Comparison of ENCODE assay signal across 21 mouse cellular contexts in the genomic region with DNA sequence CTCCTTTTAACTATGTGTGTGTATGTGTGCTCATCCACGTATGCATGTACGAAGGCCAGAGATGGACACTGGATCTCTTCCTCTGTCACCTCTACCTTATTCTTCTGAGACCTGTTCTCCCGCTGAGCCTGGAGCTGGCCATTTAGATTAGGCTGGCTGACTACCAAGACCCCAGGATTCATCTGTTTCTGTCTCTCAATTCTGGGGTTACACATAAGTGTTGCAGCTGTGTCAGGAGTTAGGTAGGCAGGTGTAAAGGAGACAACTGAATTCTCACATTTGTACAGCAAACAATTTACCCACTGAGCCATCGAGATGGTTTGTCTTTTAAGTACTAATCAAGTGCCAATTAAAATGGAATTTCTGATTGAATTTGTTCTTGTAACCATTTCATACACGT. TPM values are rescaled to one million over a fixed set of nuclear protein-coding genes. Genes with fewer than 3 reads are reported as not detected.
DNase-seq lines count a peak whose midpoint lies in the region; ATAC-seq and TF ChIP-seq lines count a peak whose summit lies in the region.
"Had no signal": no experiment of that assay in that cellular context is flagged by ENCODE, and none has a peak within 500 bp of the region (broad histone marks: within the 10 kb centered on the region; RNA-seq: fewer than 3 reads in every experiment).

No protein-coding gene starts in this region.

- no peaks in the 10 kb centered on the region for H3K27me3 ChIP-seq in heart, embryonic 15.5 days
- H3K27me3 ChIP-seq in heart, embryonic 11.5 days (ENCODE audit: control insufficient read depth, insufficient read depth, low read length), result no peaks in the 10 kb centered on the region
- H3K27me3 ChIP-seq in liver, embryonic 12.5 days (replicated peaks), result no peaks in the 10 kb centered on the region
- H3K27me3 ChIP-seq in CH12.LX (replicated peaks), result no peaks in the 10 kb centered on the region
- H3K27me3 ChIP-seq: embryonic facial prominence, embryonic 12.5 days; forebrain, embryonic 13.5 days; forebrain, embryonic 15.5 days had no signal

- no peaks in the 10 kb centered on the region for H3K9me3 ChIP-seq in heart, embryonic 15.5 days (replicated peaks)
- no peaks in the 10 kb centered on the region for H3K9me3 ChIP-seq in heart, embryonic 11.5 days (replicated peaks; ENCODE audit: control insufficient read depth, low read length)
- no peaks in the 10 kb centered on the region for H3K9me3 ChIP-seq in liver, embryonic 12.5 days (replicated peaks)
- H3K9me3 ChIP-seq in CH12.LX (replicated peaks; ENCODE audit: low read length), result no peaks in the 10 kb centered on the region
- H3K9me3 ChIP-seq: embryonic facial prominence, embryonic 10.5 days; embryonic facial prominence, embryonic 12.5 days; forebrain, embryonic 13.5 days; forebrain, embryonic 15.5 days had no signal

- in situ Hi-C loops in CH12.LX (cut with MboI; ENCODE audit: low pct_ligation_motif_present, low pct_unique_long_range_greater_than_20kb, low sequenced_read_pairs), result no loop called here

- H3K9ac ChIP-seq in heart, embryonic 15.5 days, result no peak overlapping the region
- no peak overlapping the region for H3K9ac ChIP-seq in heart, embryonic 11.5 days (ENCODE audit: low read depth, low read length)
- H3K9ac ChIP-seq in liver, embryonic 12.5 days, result no peak overlapping the region
- peak overlapping the region; percentile 69 for H3K9ac ChIP-seq in CH12.LX (ENCODE audit: insufficient read depth, low read depth)
- H3K9ac ChIP-seq: embryonic facial prominence, embryonic 12.5 days; forebrain, embryonic 13.5 days; forebrain, embryonic 15.5 days had no signal

- H3K36me3 ChIP-seq in heart, embryonic 15.5 days, result no peaks in the 10 kb centered on the region
- H3K36me3 ChIP-seq in heart, embryonic 11.5 days (ENCODE audit: control insufficient read depth, insufficient read depth, low read length), result no peaks in the 10 kb centered on the region
- 0 out of 2 replicates have a peak, but pooled peaks cover 5% of the 10 kb centered on the region for H3K36me3 ChIP-seq in liver, embryonic 12.5 days
- peaks cover 2 to 6% of the 10 kb centered on the region in 2 experiments for H3K36me3 ChIP-seq in CH12.LX (replicated peaks in 1 of 2; ENCODE audit: control insufficient read depth in 1 of 2, insufficient read depth in 1 of 2, low read length in 1 of 2)
- H3K36me3 ChIP-seq: embryonic facial prominence, embryonic 10.5 days; embryonic facial prominence, embryonic 12.5 days; forebrain, embryonic 15.5 days had no signal

- TF ChIP-seq RAD21 in CH12.LX (IDR thresholded peaks at IDR 0.05; ENCODE audit: low read depth, low read length), result no peak

- dilution Hi-C loops in CH12.LX (cut with MboI; ENCODE audit: extremely low pct_ligation_motif_present, extremely low pct_unique_long_range_greater_than_20kb, low sequenced_read_pairs), result no loop called here

- no peak for ATAC-seq in heart, embryonic 15.5 days (replicated peaks; ENCODE audit: insufficient number of reproducible peaks, insufficient read depth, low FRiP score, low read depth)
- no peak for ATAC-seq in heart, embryonic 11.5 days (replicated peaks; ENCODE audit: insufficient number of reproducible peaks, low FRiP score, low TSS enrichment)
- ATAC-seq in liver, embryonic 12.5 days, result no peak
- ATAC-seq: CD4-positive, CD25-positive, alpha-beta regulatory T cell, adult 4 months; forebrain, embryonic 13.5 days; forebrain, embryonic 15.5 days had no signal

- 71% methylated on average over 5 of the region's 5 CpGs for WGBS in heart, embryonic 15.5 days
- 80% methylated on average over 5 of the region's 5 CpGs for WGBS in heart, embryonic 11.5 days (ENCODE audit: insufficient replicate concordance)
- WGBS in liver, embryonic 12.5 days (ENCODE audit: insufficient replicate concordance), result 83% methylated on average over 5 of the region's 5 CpGs

- H3K79me2 ChIP-seq in CH12.LX (replicated peaks; ENCODE audit: control insufficient read depth, extremely low read depth, insufficient read depth, poor library complexity, severe bottlenecking), result peaks cover 8% of the 10 kb centered on the region; the same call in 1 of the 2 replicates

- DNase-seq in gastrocnemius, adult 2 months, result no peak
- no peak for DNase-seq in gastrocnemius, postnatal 36 days
- DNase-seq in liver (no peak), CH12.LX (ENCODE audit: extremely low read depth) (no peak)
- no peak for DNase-seq in frontal cortex, adult 2 months (ENCODE audit: extremely low spot score in 1 of 2, low spot score in 1 of 2)
- DNase-seq: adrenal gland, adult 2 months; adrenal gland, postnatal 10 days; adrenal gland, postnatal 25 days; B cell, adult 2 months; cerebellum, adult 11-12 months; cerebellum, adult 9-10 months; cerebellum, postnatal 10 days; cerebellum, postnatal 25 days had no signal

- peaks cover 14% of the 10 kb centered on the region for H3K4me1 ChIP-seq in heart, embryonic 15.5 days (replicated peaks)
- no peaks in the 10 kb centered on the region; the same call in 1 of the 2 replicates for H3K4me1 ChIP-seq in heart, embryonic 11.5 days (ENCODE audit: control insufficient read depth, insufficient read depth, low read length)
- peaks cover 48% of the 10 kb centered on the region for H3K4me1 ChIP-seq in liver, embryonic 12.5 days
- H3K4me1 ChIP-seq in CH12.LX (ENCODE audit: control insufficient read depth in 1 of 2, insufficient read depth in 2 of 2), result peaks cover 22 to 45% of the 10 kb centered on the region in 2 experiments
- H3K4me1 ChIP-seq: embryonic facial prominence, embryonic 12.5 days had no signal

- intact Hi-C loops in gastrocnemius, adult 2 months (cut with DNase I), result no loop called here
- intact Hi-C loops in gastrocnemius, postnatal 36 days (cut with DNase I), result no loop called here

- H3K27ac ChIP-seq in gastrocnemius, adult 2 months, result peak overlapping the region; percentile 36
- no peak overlapping the region for H3K27ac ChIP-seq in heart, embryonic 15.5 days
- no peak overlapping the region for H3K27ac ChIP-seq in heart, embryonic 11.5 days (ENCODE audit: low read depth, low read length)
- peak overlapping the region; percentile 22; the same call in 1 of the 2 replicates for H3K27ac ChIP-seq in liver, embryonic 12.5 days
- peak overlapping the region; percentile 75 for H3K27ac ChIP-seq in CH12.LX (ENCODE audit: insufficient read depth, low read depth)
- H3K27ac ChIP-seq: embryonic facial prominence, embryonic 10.5 days; embryonic facial prominence, embryonic 12.5 days; forebrain, embryonic 13.5 days; forebrain, embryonic 15.5 days had no signal

- TF ChIP-seq EP300 in CH12.LX (IDR thresholded peaks at IDR 0.05; ENCODE audit: low read length), result no peak

- 0 out of 2 replicates have a peak overlapping the region, but pooled peaks have one; percentile 11 for H3K4me2 ChIP-seq in heart, embryonic 15.5 days
- no peak overlapping the region for H3K4me2 ChIP-seq in heart, embryonic 11.5 days
- H3K4me2 ChIP-seq in liver, embryonic 12.5 days, result no peak overlapping the region
- peak overlapping the region; percentile 76 for H3K4me2 ChIP-seq in CH12.LX (ENCODE audit: insufficient read depth, low read depth, poor library complexity, severe bottlenecking)
- H3K4me2 ChIP-seq: embryonic facial prominence, embryonic 12.5 days; forebrain, embryonic 13.5 days; forebrain, embryonic 15.5 days had no signal

- TF ChIP-seq CTCF in gastrocnemius, adult 2 months (IDR thresholded peaks at IDR 0.05), result no peak
- TF ChIP-seq CTCF in CH12.LX (conservative IDR thresholded peaks at IDR 0.05 in 1 of 2, IDR thresholded peaks at IDR 0.05 in 1 of 2; ENCODE audit: low read depth in 2 of 2, low read length in 2 of 2), result no peak

- no peak overlapping the region for H3K4me3 ChIP-seq in gastrocnemius, adult 2 months
- H3K4me3 ChIP-seq in heart, embryonic 15.5 days, result no peak overlapping the region
- no peak overlapping the region for H3K4me3 ChIP-seq in heart, embryonic 11.5 days (ENCODE audit: low read depth, low read length)
- no peak overlapping the region for H3K4me3 ChIP-seq in liver, embryonic 12.5 days
- no peak overlapping the region for H3K4me3 ChIP-seq in CH12.LX (replicated peaks in 1 of 3; ENCODE audit: low read depth in 2 of 3, low read length in 2 of 3, poor library complexity in 1 of 3)
- H3K4me3 ChIP-seq: embryonic facial prominence, embryonic 10.5 days; embryonic facial prominence, embryonic 12.5 days; forebrain, embryonic 13.5 days; forebrain, embryonic 15.5 days had no signal

- no peak for TF ChIP-seq POLR2A in CH12.LX (IDR thresholded peaks at IDR 0.05; ENCODE audit: low read depth, low read length)

TF ChIP-seq in CH12.LX, 34 proteins besides CTCF, POLR2A, EP300 and RAD21:
- TF ChIP-seq SIN3A (IDR thresholded peaks at IDR 0.05; ENCODE audit: low read length) (no peak), MYC (IDR thresholded peaks at IDR 0.05; ENCODE audit: low read depth, low read length) (0 out of 2 replicates have a peak, but pooled peaks have one; percentile 12)

RNA-seq across cellular contexts. Expression of gene Rb1, which starts 12.7 kb away (rescaled TPM):
- total RNA-seq in gastrocnemius, adult 2 months (2021), result 10 to 100 TPM; 14.4 to 20.1 TPM
- total RNA-seq in gastrocnemius, postnatal 36 days (2021), result 10 to 100 TPM; 14.2 to 18.0 TPM
- polyA plus RNA-seq in heart, embryonic 15.5 days (2015; fragmentation: Nextera tagmentation; extraction: Ambion mirVana), result 9.9 and 12.7 TPM in 2 replicates
- polyA plus RNA-seq in heart, embryonic 11.5 days (2014; fragmentation: Nextera tagmentation; extraction: Ambion mirVana), result 15.6 and 18.1 TPM in 2 replicates
- polyA plus RNA-seq in liver, embryonic 12.5 days (2016; fragmentation: Nextera tagmentation; extraction: Ambion mirVana), result 30.1 and 33.3 TPM in 2 replicates
- total RNA-seq in CH12.LX (2012; rRNA removed), result 10.7 and 15.2 TPM in 2 replicates
- total RNA-seq in CH12.LX (2014; rRNA removed), result 16.7 and 19.3 TPM in 2 replicates
- polyA plus RNA-seq in CH12.LX (2012; ENCODE audit: insufficient read length, low read depth), result 13.6 TPM in 2 replicates
- 24.3 and 27.2 TPM in 2 replicates for polyA plus RNA-seq in frontal cortex, adult 2 months (2012; rRNA removed)

Comparison
In these comparisons a context has a peak if more than half of its experiments do, and no peak if none do; other contexts are left out.
1. H3K4me2 ChIP-seq: peak in heart, embryonic 15.5 days (single experiment) and CH12.LX (single experiment); none in heart, embryonic 11.5 days (single experiment) and liver, embryonic 12.5 days (single experiment).
2. H3K27ac ChIP-seq: peak in gastrocnemius, adult 2 months (single experiment), liver, embryonic 12.5 days (single experiment) and CH12.LX (single experiment); none in heart, embryonic 15.5 days (single experiment) and heart, embryonic 11.5 days (single experiment).